Mouse (Mus musculus) olfactory bulb, adult 2 months (tissue): ENCODE measurements around the gene Aldh1b1.

Experiments
- CTCF ChIP-seq: fragments of 200-500 bp; IDR thresholded peaks from 2 replicates; pipeline ENCODE4 v1.5.1; 2012; ENCODE audit warnings: low read depth, mild to moderate bottlenecking, low read length, moderate library complexity; ENCODE audit not compliant: insufficient read depth
- POLR2A ChIP-seq: fragments of 200-500 bp; IDR thresholded peaks from 2 replicates; pipeline ENCODE4 v1.6.1; 2012; ENCODE audit warnings: mild to moderate bottlenecking, low read depth, low read length, moderate library complexity; ENCODE audit not compliant: insufficient read depth

GRCm38 (mm10) chr4:45754171-45754570 is 44.7 kb upstream of the Aldh1b1 start:
- TF ChIP-seq CTCF (no peak), POLR2A (no peak)
